Mouse (Mus musculus) left cerebral cortex, adult 9 months (tissue): ENCODE results near the gene Exo1.

Experiments
- DNase-seq, 2 experiments: peaks; one replicate each; pipeline ENCODE4 v3.0.0; 2022; ENCODE audit warnings: low spot score in 2 of 2

Gene Exo1

GRCm38 (mm10) chr1:175880453-175881296 lies at the start of gene Exo1:
Gene Exo1, plus strand, starts transcription at chr1:175880581.
- peak; percentile 59 to 84 for DNase-seq

- DNase-seq = no peak
Measured at GRCm38 (mm10) chr1:175855515-175855914, 24.9 kb upstream of the Exo1 start.

DNA sequence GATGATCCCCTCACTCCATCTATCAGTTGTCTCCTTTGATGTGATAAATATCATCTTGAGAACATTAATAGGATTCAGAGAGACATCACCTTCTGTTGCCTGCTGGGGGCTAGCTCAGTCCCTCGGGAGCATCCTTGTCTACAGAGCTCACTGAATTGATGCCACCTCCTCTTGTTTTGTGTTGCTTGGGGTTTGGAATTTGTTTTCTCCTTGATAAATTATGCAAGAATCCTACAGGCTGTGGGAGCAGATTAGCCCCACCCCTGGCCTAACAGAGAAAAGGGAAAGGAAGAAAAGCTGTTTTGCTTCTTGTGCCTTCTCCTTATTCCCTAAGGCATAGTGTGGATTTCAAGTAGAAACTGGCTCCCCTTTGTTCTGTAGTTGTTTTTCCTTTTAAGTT lies 13.3 kb upstream of the Exo1 start:
- DNase-seq = no peak

GRCm38 (mm10) chr1:175867558-175867957 lies 12.8 kb upstream of the Exo1 start:
- DNase-seq = peak in 1 of 2 experiments; percentile 14

DNA sequence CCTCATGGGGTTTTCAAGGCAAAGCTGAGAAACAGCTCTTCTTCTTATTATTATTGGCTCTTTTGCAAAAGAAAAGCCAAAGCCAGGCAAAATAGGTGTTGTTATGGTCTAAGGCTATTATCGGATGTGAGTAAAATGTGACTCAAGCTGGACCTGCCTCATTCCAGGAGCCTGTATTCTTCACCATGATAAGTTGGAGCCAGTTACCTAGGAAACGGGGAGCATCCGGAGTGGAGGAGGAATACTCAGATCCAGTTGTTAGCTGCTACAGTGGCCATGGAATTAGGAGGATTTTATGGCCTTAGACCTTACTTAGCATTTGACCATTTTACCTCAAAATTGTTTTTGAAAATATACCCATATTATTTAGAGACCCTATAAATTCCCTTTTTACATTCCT lies 9.7 kb upstream of the Exo1 start:
- DNase-seq = peak in 1 of 2 experiments; percentile 8

GRCm38 (mm10) chr1:175872028-175872816 lies 8.2 kb upstream of the Exo1 start:
- DNase-seq = no peak

DNA sequence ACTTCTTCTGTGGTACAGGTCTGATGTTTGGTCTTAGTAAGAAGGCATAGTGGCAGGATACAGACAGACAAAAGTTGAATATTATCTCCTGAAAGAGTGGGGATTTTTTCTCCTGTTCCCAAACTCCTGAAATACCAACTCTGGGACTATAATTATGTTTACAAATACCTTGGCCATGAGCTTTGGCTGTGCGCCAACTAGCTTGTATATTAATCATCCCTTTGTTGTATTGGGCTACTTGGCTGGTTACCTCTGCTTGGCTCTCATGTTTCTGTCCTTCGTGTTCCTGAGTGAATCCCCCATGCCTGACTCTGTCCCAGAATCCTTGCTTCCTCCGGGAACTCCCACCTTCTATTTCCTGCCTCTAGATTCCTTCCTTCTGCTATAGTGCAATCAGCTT lies 3.0 kb downstream of the Exo1 start:
- no peak for DNase-seq

GRCm38 (mm10) chr1:175893263-175893662 lies 12.9 kb downstream of the Exo1 start:
- DNase-seq = no peak

DNA sequence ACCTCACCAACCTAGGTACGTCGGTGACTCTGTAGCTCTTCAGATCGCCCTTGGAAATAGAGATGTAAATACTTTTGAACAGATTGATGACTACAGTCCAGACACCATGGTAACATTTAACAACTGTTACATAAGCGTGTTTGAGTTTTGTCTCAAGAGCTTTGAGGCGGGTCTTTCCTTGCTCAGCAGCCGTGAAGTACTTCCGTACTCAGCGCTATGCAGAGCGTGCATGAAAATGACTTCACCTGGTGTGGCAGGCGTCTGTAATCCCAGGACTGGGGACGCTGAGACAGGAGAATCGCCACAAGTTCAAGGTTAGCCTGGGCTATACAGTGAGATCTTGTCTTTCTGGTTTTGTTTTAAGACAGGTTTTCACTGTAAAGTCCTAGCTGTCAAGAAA lies 13.3 kb downstream of the Exo1 start:
- no peak for DNase-seq

DNA sequence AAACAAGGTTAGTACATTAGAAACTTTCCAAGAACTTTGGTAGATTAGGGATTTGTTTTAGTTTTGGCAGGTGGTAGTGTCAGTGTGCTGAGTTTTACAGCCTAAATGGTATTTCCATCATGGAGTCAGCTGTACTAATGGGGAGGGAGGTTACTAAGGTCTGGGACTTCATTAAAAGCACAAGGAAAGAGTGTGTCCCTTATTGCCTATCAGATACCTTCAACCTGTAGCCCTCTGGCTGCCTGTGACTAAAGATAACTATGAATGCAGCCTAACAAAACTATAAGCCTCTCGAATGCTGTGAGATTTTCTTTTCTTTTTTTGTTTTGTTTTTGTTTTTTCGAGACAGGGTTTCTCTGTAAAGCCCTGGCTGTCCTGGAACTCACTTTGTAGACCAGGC lies 30.8 kb downstream of the Exo1 start:
- DNase-seq = no peak

- DNase-seq = no peak
Measured at GRCm38 (mm10) chr1:175912038-175912437, 31.7 kb downstream of the Exo1 start.

GRCm38 (mm10) chr1:175913728-175914303 lies 33.4 kb downstream of the Exo1 start:
- DNase-seq = no peak

DNA sequence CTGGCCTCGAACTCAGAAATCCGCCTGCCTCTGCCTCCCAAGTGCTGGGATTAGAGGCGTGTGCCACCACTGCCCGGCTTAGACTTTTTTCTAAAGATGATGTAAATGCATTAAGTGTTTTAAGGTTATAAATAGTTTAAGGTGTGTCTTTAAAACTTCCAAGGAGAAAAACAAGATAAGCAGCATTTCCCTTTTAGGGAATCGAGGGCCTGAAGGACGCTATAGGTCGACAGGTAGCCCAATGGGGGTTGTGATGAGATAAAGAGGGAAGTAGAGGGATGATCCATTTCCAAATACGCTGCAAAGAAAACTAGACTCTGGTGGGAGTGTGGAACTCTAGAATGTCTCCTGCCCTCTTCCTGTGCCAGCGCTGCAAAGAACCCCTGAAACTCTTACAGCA lies 39.6 kb downstream of the Exo1 start, which contains the start of gene Gm38100:
Gene Gm38100, plus strand, starts transcription at position 301 of the 400 bp plus-strand sequence.
- DNase-seq = no peak

DNA sequence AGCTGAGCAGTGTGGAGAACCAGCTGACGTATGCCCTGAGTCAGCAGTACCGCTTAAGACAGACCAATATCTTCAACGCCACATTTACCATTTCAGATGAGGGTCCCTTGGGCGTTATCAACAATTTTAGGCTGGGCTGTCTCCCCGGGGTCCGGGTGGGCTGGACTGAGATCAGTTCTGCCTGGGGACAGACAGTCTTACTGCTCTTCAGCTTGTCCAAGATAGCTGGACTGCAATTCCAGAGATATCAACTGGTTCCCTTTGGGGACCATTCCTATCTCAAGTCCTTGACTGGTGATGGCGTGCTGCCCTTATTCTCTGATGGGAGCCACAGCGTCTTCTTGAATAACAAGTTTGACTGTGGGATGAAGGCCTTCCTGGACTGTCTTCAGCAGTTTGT lies 40.7 kb downstream of the Exo1 start:
- no peak for DNase-seq

DNA sequence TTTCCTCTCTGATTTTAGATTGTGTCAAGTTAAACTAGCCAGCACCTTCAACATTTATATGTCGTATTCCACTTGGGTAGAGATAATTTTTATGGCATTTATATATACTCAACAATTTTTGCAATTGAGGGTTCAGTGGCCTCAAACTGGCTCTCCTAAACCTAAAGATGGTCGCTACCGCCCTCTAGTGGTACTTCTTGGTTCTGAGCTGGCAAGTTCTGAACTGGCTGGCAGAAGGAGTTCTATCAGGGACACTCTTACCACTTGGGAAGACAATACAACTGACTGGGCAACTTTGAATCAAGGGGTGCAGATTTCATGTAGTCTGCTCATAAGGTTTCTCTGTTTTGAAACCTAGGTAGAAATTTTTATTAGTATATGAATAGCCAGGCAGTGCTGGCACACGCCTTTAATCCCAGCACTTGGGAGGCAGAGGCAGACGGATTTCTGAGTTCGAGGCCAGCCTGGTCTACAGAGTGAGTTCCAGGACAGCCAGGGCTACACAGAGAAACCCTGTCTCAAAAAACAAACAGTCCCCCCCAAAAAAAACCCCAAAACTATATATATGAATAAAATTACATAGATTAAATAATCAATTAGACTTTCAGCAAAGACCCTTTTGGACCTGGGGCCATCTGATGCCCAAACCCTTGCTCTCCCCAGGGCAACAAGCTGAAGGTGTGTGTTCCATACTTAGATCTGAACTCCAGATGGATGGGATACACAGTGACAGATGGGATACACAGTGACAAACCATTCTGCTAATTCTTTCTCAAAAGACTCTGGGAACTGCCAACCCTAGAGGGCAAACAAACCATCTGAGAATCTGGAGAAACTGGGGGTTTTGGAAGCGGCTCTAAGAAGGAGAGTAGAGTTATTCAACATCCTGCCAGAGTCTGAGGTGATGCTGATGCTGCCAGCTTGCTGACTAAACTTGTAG lies 43.7 kb downstream of the Exo1 start:
- peak in 1 of 2 experiments; percentile 86 for DNase-seq

DNA sequence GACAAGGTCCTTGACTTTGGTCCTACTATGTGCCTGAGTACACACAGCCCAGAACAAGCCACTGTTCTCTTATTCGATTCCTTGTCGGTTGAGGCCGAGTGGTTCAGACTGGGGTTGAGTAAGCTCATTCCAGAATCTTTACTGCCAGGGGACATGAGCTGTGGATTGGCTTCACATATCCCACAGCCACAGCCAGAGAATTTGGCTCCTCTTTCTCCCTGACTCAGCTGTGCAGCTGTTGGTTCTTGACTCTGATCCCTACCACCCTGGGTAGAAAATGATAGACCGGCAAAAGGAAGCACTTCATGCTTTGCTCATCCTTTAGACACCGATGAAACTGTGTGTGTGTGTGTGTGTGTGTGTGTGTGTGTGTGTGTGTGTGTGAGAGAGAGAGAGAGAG lies 51.0 kb downstream of the Exo1 start:
- DNase-seq = no peak

DNA sequence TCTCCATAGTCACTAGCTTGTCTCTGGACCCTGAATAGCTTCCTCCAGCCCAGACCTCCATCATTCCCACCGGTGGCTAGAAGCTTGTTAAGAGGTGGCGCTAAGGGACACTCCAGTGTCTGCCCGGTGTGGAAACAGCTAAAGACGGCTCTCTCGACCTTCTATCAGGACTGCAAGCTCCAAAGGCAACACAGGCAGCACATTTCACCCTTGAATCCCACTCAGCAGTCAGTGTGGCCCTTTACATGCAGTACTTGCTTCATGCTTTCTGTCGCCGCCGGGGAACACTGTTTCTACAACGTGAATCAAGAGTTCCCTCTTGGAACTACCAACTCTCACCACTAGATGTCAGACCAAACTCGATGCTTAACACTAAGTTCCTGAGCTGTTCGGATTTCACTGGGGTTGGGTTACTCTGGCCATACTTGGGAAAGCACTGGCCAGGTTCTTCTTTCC lies 55.9 kb downstream of the Exo1 start:
- DNase-seq = peak; percentile 28 to 84

- DNase-seq = no peak
Measured at GRCm38 (mm10) chr1:175938731-175939130, 58.4 kb downstream of the Exo1 start.

GRCm38 (mm10) chr1:175943168-175943567 lies 62.8 kb downstream of the Exo1 start:
- no peak for DNase-seq

GRCm38 (mm10) chr1:175946718-175947315 lies 66.4 kb downstream of the Exo1 start:
- no peak for DNase-seq

- no peak for DNase-seq
Measured at GRCm38 (mm10) chr1:175950421-175950820, 70.0 kb downstream of the Exo1 start.
